Mouse (Mus musculus): ENCODE measurements around the gene Nol3. TPM values are rescaled to one million over a fixed set of nuclear protein-coding genes. Genes with fewer than 3 reads are reported as not detected.
A peak's percentile ranks its signal among the peaks of the same experiment; 100 is the strongest.

Nol3 gene
- total and polyA plus RNA-seq, 2 experiments from 2014 or later: 2.0 to 6.5 TPM

- ATAC-seq (ENCODE audit: low FRiP score) (peak; percentile 84), DNase-seq (ENCODE audit: low spot score) (peak; percentile 90)
- H3K4me2 ChIP-seq (ENCODE audit: low read depth, low read length, poor library complexity, severe bottlenecking): peak overlapping the region; percentile 97
- no peaks in the 10 kb centered on the region for H3K9me3 ChIP-seq (ENCODE audit: low read length)
- WGBS: under 1% methylated on average over 59 of the region's 74 CpGs
- peaks cover 5% of the 10 kb centered on the region; the same call in 1 of the 2 replicates for H3K4me1 ChIP-seq (ENCODE audit: insufficient read depth, low read length)
- peak overlapping the region; percentile 71 for H3K9ac ChIP-seq (replicated peaks; ENCODE audit: low read length, poor library complexity, severe bottlenecking)
- peaks cover 28% of the 10 kb centered on the region for H3K36me3 ChIP-seq (ENCODE audit: insufficient read depth, low read length)
- H3K4me3 ChIP-seq (ENCODE audit: low read depth, low read length): peak overlapping the region; percentile 64
- peaks cover 14% of the 10 kb centered on the region for H3K27me3 ChIP-seq (ENCODE audit: insufficient read depth, low read length)
- peak; percentile 90 for TF ChIP-seq CTCF (IDR thresholded peaks at IDR 0.05)
- H3K27ac ChIP-seq (ENCODE audit: low read depth, low read length): peak overlapping the region; percentile 65
Measured at GRCm38 (mm10) chr8:105254152-105254965, 21.6 kb upstream of the Nol3 start.

- WGBS: 4% methylated on average over 14 of the region's 14 CpGs
- H3K4me3 ChIP-seq (ENCODE audit: low read depth, low read length): peak within 1 kb of the TSS; percentile 64
- peaks cover 25% of the 10 kb centered on the region for H3K36me3 ChIP-seq (ENCODE audit: insufficient read depth, low read length)
- H3K4me1 ChIP-seq (ENCODE audit: insufficient read depth, low read length): peaks cover 5% of the 10 kb centered on the region; the same call in 1 of the 2 replicates
- peak; percentile 15; the same call in 1 of the 2 replicates for ATAC-seq (ENCODE audit: low FRiP score)
- peak within 1 kb of the TSS; percentile 71 for H3K9ac ChIP-seq (replicated peaks; ENCODE audit: low read length, poor library complexity, severe bottlenecking)
- TF ChIP-seq CTCF (IDR thresholded peaks at IDR 0.05): no peak
- no peaks in the 10 kb centered on the region for H3K9me3 ChIP-seq (ENCODE audit: low read length)
- H3K27ac ChIP-seq (ENCODE audit: low read depth, low read length): peak within 1 kb of the TSS; percentile 65
- peak; percentile 16 for DNase-seq (ENCODE audit: low spot score)
- H3K27me3 ChIP-seq (ENCODE audit: insufficient read depth, low read length): peaks cover 14% of the 10 kb centered on the region
- H3K4me2 ChIP-seq (ENCODE audit: low read depth, low read length, poor library complexity, severe bottlenecking): peak within 1 kb of the TSS; percentile 97
Measured at GRCm38 (mm10) chr8:105254966-105255350, 21.0 kb upstream of the Nol3 start, which contains the start of gene B3gnt9. Gene B3gnt9, minus strand, starts transcription at chr8:105255153.

GRCm38 (mm10) chr8:105257318-105258114, 18.4 kb upstream of the Nol3 start:
- Histone ChIP-seq H3K4me3 (ENCODE audit: low read depth, low read length) (no peak overlapping the region), H3K4me2 (ENCODE audit: low read depth, low read length, poor library complexity, severe bottlenecking) (no peak overlapping the region), H3K36me3 (ENCODE audit: insufficient read depth, low read length) (peaks cover 6% of the 10 kb centered on the region), H3K27ac (ENCODE audit: low read depth, low read length) (no peak overlapping the region), H3K9ac (replicated peaks; ENCODE audit: low read length, poor library complexity, severe bottlenecking) (no peak overlapping the region), H3K4me1 (ENCODE audit: insufficient read depth, low read length) (peaks cover 5% of the 10 kb centered on the region; the same call in 1 of the 2 replicates), H3K27me3 (ENCODE audit: insufficient read depth, low read length) (peaks cover 32% of the 10 kb centered on the region), H3K9me3 (ENCODE audit: low read length) (no peaks in the 10 kb centered on the region)
- ATAC-seq (ENCODE audit: low FRiP score) (no peak), DNase-seq (ENCODE audit: low spot score) (no peak)
- 67% methylated on average over 7 of the region's 7 CpGs for WGBS
- 0 out of 2 replicates have a peak, but pooled peaks have one; percentile 5 for TF ChIP-seq CTCF (IDR thresholded peaks at IDR 0.05)

- TF ChIP-seq CTCF (IDR thresholded peaks at IDR 0.05): peak; percentile 49
- Histone ChIP-seq H3K4me2 (ENCODE audit: low read depth, low read length, poor library complexity, severe bottlenecking) (peak overlapping the region; percentile 59), H3K9ac (replicated peaks; ENCODE audit: low read length, poor library complexity, severe bottlenecking) (0 out of 2 replicates have a peak overlapping the region, but pooled peaks have one; percentile 3), H3K4me3 (ENCODE audit: low read depth, low read length) (peak overlapping the region; percentile 29), H3K4me1 (ENCODE audit: insufficient read depth, low read length) (peaks cover 5% of the 10 kb centered on the region; the same call in 1 of the 2 replicates), H3K9me3 (ENCODE audit: low read length) (no peaks in the 10 kb centered on the region), H3K27me3 (ENCODE audit: insufficient read depth, low read length) (peaks cover 35% of the 10 kb centered on the region), H3K36me3 (ENCODE audit: insufficient read depth, low read length) (no peaks in the 10 kb centered on the region), H3K27ac (ENCODE audit: low read depth, low read length) (no peak overlapping the region)
- peak; percentile 54 for DNase-seq (ENCODE audit: low spot score)
- WGBS: 5% methylated on average over 55 of the region's 55 CpGs
- ATAC-seq (ENCODE audit: low FRiP score): peak; percentile 26
Measured at GRCm38 (mm10) chr8:105258911-105259720, 16.8 kb upstream of the Nol3 start.

- no peaks in the 10 kb centered on the region for H3K9me3 ChIP-seq (ENCODE audit: low read length)
- 4% methylated on average over 30 of the region's 30 CpGs for WGBS
- ATAC-seq (ENCODE audit: low FRiP score) (peak; percentile 68), DNase-seq (ENCODE audit: low spot score) (peak; percentile 75)
- peaks cover 41% of the 10 kb centered on the region for H3K27me3 ChIP-seq (ENCODE audit: insufficient read depth, low read length)
- peak overlapping the region; percentile 29 for H3K4me3 ChIP-seq (ENCODE audit: low read depth, low read length)
- no peaks in the 10 kb centered on the region for H3K36me3 ChIP-seq (ENCODE audit: insufficient read depth, low read length)
- no peak overlapping the region for H3K27ac ChIP-seq (ENCODE audit: low read depth, low read length)
- peak; percentile 97 for TF ChIP-seq CTCF (IDR thresholded peaks at IDR 0.05)
- H3K4me1 ChIP-seq (ENCODE audit: insufficient read depth, low read length): peaks cover 5% of the 10 kb centered on the region; the same call in 1 of the 2 replicates
- 0 out of 2 replicates have a peak overlapping the region, but pooled peaks have one; percentile 3 for H3K9ac ChIP-seq (replicated peaks; ENCODE audit: low read length, poor library complexity, severe bottlenecking)
- H3K4me2 ChIP-seq (ENCODE audit: low read depth, low read length, poor library complexity, severe bottlenecking): peak overlapping the region; percentile 59
Measured at GRCm38 (mm10) chr8:105259721-105260320, 16.1 kb upstream of the Nol3 start.
